Mouse (Mus musculus): ENCODE measurements around the gene Ccr9. TPM values are rescaled to one million over a fixed set of nuclear protein-coding genes. Genes with fewer than 3 reads are reported as not detected.
"Not testable (repeated sequence)": the region's sequence is repeated elsewhere in the genome, so short reads cannot be mapped to it uniquely, and the experiment has no call there.

Gene Ccr9
- polyA plus RNA-seq, 1 experiment from 2014 or later, result 0.23 TPM

DNA sequence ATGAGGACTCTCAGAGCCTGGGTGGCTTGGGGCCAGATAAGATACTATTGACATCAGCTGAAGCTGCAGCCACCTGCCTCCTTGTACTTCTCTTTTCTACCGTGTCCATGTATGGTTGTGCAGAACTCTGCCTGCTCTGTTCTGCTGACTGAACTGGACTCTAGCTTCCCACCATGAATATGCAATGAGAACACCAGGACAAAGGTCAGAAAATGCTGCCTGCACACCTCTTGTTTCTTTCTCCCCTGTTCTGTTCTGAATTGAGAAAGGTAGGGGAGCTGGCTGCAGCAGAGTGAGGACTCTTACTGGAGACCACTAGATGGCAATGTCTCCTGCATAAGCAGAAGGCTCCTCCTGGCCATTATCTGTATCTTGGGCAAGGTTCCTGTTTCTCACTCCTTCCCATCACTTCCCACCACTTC, 39.6 kb upstream of the Ccr9 start:
- peak; percentile 53; the same call in 1 of the 2 replicates for ATAC-seq
- Histone ChIP-seq H3K9ac (replicated peaks) (no peak overlapping the region), H3K36me3 (replicated peaks; ENCODE audit: insufficient read depth, low read length) (no peaks in the 10 kb centered on the region), H3K27me3 (ENCODE audit: insufficient read depth, low read length) (no peaks in the 10 kb centered on the region), H3K4me3 (ENCODE audit: low read depth, low read length) (no peak overlapping the region), H3K4me2 (ENCODE audit: low read depth, low read length) (no peak overlapping the region), H3K9me3 (ENCODE audit: low read length) (no peaks in the 10 kb centered on the region), H3K27ac (ENCODE audit: low read depth) (no peak overlapping the region), H3K4me1 (ENCODE audit: insufficient read depth) (no peaks in the 10 kb centered on the region)
- no peak for DNase-seq
- WGBS (ENCODE audit: insufficient replicate concordance), result 36% methylated on average over 1 of the region's 1 CpGs
- peak; percentile 78 for TF ChIP-seq CTCF (IDR thresholded peaks at IDR 0.05; ENCODE audit: low read depth)
- TF ChIP-seq EP300 (IDR thresholded peaks at IDR 0.05; ENCODE audit: low read depth), result no peak

DNA sequence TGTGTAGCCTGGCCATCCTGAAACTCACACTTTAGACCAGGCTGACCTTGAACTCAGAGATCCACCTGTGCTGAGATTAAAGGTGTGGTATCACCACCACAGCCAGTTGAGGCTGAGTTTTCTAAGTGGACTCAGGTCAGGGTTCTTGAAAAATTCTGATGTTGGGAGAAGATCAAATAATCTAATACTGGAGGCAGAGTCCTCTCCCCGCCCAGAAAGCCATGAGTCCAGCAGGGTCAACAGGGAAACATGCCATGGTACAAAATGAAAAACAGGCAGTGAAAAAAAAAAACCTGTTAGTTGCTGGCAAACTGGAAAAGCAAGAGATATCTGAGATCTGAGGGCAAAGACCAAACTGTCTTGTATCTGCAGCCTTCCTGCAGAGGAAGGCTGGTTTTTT, 38.1 kb upstream of the Ccr9 start:
- Histone ChIP-seq H3K9me3 (ENCODE audit: low read length) (no peaks in the 10 kb centered on the region), H3K36me3 (replicated peaks; ENCODE audit: insufficient read depth, low read length) (no peaks in the 10 kb centered on the region), H3K9ac (replicated peaks) (no peak overlapping the region), H3K27me3 (ENCODE audit: insufficient read depth, low read length) (no peaks in the 10 kb centered on the region), H3K27ac (ENCODE audit: low read depth) (no peak overlapping the region), H3K4me3 (ENCODE audit: low read depth, low read length) (no peak overlapping the region), H3K4me2 (ENCODE audit: low read depth, low read length) (no peak overlapping the region), H3K4me1 (ENCODE audit: insufficient read depth) (no peaks in the 10 kb centered on the region)
- ATAC-seq (no peak), DNase-seq (no peak)
- no peak for TF ChIP-seq EP300 (IDR thresholded peaks at IDR 0.05; ENCODE audit: low read depth)
- WGBS (ENCODE audit: insufficient replicate concordance), result 54% methylated on average over 1 of the region's 1 CpGs

DNA sequence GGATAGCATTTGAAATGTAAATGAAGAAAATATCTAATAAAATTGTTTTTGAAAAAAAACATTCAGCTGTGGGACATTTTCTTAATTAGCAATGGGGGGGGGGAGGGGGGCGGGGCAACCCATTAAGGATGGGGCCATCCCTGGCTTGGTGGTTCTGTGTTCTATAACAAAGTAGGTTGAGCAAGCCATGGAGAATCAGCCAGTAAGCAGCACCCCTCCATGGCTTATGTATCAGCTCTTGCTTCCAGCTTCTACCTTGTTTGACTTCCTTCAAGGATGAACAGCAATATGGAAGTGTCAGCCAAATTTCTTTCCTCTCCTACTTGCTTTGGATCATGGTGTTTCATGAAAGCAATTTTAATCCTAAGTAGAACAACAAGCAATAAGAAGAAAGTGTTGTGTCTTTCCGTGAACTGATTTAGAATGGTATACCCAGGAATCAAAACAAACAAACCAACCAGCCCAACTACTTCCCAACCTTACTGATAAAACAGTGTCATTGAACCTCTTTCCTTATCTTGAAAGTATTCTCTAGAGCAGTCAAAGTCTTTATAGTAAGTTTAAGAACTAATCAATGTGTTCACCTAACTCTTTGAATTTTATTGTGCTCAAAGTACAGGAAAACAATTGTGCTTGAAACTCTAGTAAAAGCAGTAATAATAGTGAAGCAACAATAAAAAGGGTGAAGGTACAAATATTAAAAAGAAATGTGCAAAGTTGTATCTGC, 28.3 kb upstream of the Ccr9 start:
- Histone ChIP-seq H3K4me2 (ENCODE audit: low read depth, low read length) (no peak overlapping the region), H3K36me3 (replicated peaks; ENCODE audit: insufficient read depth, low read length) (no peaks in the 10 kb centered on the region), H3K4me3 (ENCODE audit: low read depth, low read length) (no peak overlapping the region), H3K9me3 (ENCODE audit: low read length) (no peaks in the 10 kb centered on the region), H3K27ac (ENCODE audit: low read depth) (no peak overlapping the region), H3K4me1 (ENCODE audit: insufficient read depth) (no peaks in the 10 kb centered on the region), H3K9ac (replicated peaks) (no peak overlapping the region), H3K27me3 (ENCODE audit: insufficient read depth, low read length) (no peaks in the 10 kb centered on the region)
- ATAC-seq (no peak), DNase-seq (no peak)
- WGBS (ENCODE audit: insufficient replicate concordance), result 72% methylated on average over 2 of the region's 2 CpGs
- TF ChIP-seq CTCF (IDR thresholded peaks at IDR 0.05; ENCODE audit: low read depth), result no peak
- TF ChIP-seq EP300 (IDR thresholded peaks at IDR 0.05; ENCODE audit: low read depth), result no peak

DNA sequence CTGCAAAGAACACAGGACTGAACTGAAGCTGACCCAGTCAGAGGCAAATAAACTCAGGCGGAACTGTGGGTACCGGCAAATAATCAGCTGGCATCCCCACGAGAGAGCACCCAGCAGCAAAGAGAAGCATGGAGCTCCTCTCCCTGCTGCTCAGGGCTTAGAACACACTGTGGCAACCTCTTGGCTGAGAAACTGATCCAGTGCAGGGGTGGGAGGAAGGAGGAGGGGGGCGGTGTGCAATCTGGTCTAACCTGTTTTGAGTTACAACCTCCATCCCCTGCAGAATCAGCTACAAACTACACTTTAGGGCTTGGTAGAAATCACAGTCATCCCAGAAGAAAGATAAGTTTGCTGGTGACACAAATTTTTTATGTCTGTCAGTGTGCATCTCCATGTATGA, 26.9 kb upstream of the Ccr9 start:
- Histone ChIP-seq H3K36me3 (replicated peaks; ENCODE audit: insufficient read depth, low read length) (no peaks in the 10 kb centered on the region), H3K4me3 (ENCODE audit: low read depth, low read length) (no peak overlapping the region), H3K4me2 (ENCODE audit: low read depth, low read length) (no peak overlapping the region), H3K27me3 (ENCODE audit: insufficient read depth, low read length) (no peaks in the 10 kb centered on the region), H3K4me1 (ENCODE audit: insufficient read depth) (no peaks in the 10 kb centered on the region), H3K27ac (ENCODE audit: low read depth) (no peak overlapping the region), H3K9me3 (ENCODE audit: low read length) (no peaks in the 10 kb centered on the region), H3K9ac (replicated peaks) (no peak overlapping the region)
- DNase-seq (no peak), ATAC-seq (no peak)
- TF ChIP-seq CTCF (IDR thresholded peaks at IDR 0.05; ENCODE audit: low read depth) (no peak), EP300 (IDR thresholded peaks at IDR 0.05; ENCODE audit: low read depth) (no peak)
- 40% methylated on average over 4 of the region's 4 CpGs for WGBS (ENCODE audit: insufficient replicate concordance)

DNA sequence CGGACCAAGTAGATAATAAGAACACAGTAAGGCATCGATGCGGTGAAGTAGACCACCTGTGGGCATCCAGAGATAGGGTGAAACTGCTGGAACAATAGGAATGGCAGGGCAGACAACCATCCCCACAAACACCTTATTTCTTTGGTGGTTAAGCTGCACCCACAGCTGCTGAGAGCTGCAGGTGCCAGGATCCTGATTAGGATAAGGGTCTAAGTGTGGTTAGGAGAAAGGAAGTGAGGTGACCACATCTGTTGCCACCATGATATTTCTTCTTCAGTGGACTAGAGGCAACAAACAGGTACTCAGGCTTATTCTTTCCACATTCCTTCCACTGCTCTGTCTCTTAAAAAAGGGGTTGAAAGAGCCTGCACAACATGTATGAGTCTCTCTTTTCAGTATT, 20.8 kb upstream of the Ccr9 start:
- Histone ChIP-seq H3K9me3 (ENCODE audit: low read length) (no peaks in the 10 kb centered on the region), H3K36me3 (replicated peaks; ENCODE audit: insufficient read depth, low read length) (no peaks in the 10 kb centered on the region), H3K4me2 (ENCODE audit: low read depth, low read length) (no peak overlapping the region), H3K27ac (ENCODE audit: low read depth) (no peak overlapping the region), H3K27me3 (ENCODE audit: insufficient read depth, low read length) (no peaks in the 10 kb centered on the region), H3K4me3 (ENCODE audit: low read depth, low read length) (no peak overlapping the region), H3K4me1 (ENCODE audit: insufficient read depth) (no peaks in the 10 kb centered on the region), H3K9ac (replicated peaks) (no peak overlapping the region)
- ATAC-seq, result no peak
- TF ChIP-seq CTCF (IDR thresholded peaks at IDR 0.05; ENCODE audit: low read depth) (no peak), EP300 (IDR thresholded peaks at IDR 0.05; ENCODE audit: low read depth) (no peak)
- 65% methylated on average over 3 of the region's 3 CpGs for WGBS (ENCODE audit: insufficient replicate concordance)
- DNase-seq, result no peak

DNA sequence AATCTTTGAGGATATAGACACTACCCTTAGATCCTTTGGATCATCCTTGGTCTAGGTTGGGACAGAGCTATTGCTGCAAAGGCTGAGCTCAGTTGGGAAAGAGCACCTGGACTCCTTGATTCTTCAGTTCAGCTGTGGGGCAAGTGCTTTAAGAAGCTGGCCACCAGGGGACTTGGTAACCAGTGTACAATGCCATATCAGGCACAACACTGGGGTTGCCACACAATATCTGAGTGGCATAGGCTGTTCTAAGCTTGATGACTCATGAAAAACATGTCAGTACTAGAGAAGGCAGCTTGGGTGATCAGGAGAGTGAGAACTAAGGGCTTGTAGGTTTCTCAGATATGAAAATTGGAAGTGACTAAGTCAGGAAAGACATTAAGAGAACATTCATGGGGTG, 19.3 kb upstream of the Ccr9 start:
- no peak overlapping the region for H3K4me3 ChIP-seq (ENCODE audit: low read depth, low read length)
- ATAC-seq (no peak), DNase-seq (no peak)
- no peaks in the 10 kb centered on the region for H3K36me3 ChIP-seq (replicated peaks; ENCODE audit: insufficient read depth, low read length)
- no peak overlapping the region for H3K9ac ChIP-seq (replicated peaks)
- no peaks in the 10 kb centered on the region for H3K9me3 ChIP-seq (ENCODE audit: low read length)
- TF ChIP-seq EP300 (IDR thresholded peaks at IDR 0.05; ENCODE audit: low read depth) (no peak), CTCF (IDR thresholded peaks at IDR 0.05; ENCODE audit: low read depth) (no peak)
- no peaks in the 10 kb centered on the region for H3K27me3 ChIP-seq (ENCODE audit: insufficient read depth, low read length)
- H3K27ac ChIP-seq (ENCODE audit: low read depth), result no peak overlapping the region
- H3K4me2 ChIP-seq (ENCODE audit: low read depth, low read length), result no peak overlapping the region
- H3K4me1 ChIP-seq (ENCODE audit: insufficient read depth), result no peaks in the 10 kb centered on the region

DNA sequence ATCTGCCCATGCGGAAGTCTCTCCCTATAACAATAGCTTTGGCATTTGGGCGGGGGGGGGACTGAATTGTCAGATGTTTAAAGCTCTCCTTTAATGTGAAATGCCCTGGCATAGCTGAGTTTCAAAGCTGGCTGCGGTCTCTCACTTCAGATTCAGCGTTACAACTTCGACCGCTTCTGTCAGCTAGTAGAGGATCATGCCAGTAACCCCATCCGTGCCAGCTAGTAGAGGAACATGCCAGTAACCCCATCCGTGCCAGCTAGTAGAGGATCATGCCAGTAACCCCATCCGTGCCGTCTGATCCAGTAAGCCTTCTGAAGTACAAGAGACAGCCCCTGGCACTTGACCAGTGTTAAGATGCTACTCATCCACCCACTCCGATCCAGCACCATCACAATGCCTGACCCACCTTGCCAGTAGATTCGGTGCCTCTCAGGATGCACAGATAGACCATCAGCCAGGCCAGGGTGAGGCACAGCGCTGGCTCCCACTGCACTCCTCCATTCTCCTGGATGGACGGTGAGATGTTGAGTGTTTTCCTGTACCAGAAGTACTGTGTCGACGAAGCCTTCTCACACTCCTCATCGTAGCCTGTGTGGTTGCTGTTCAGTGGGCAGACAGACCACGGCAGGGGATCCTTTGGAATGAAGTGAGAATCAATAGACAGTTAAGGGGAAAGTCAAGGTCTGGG, 18.1 kb upstream of the Ccr9 start:
- not testable (repeated sequence) for H3K36me3 ChIP-seq (replicated peaks; ENCODE audit: insufficient read depth, low read length); H3K4me3 ChIP-seq (ENCODE audit: low read depth, low read length); H3K4me2 ChIP-seq (ENCODE audit: low read depth, low read length); H3K27ac ChIP-seq (ENCODE audit: low read depth); H3K4me1 ChIP-seq (ENCODE audit: insufficient read depth); H3K9me3 ChIP-seq (ENCODE audit: low read length); H3K27me3 ChIP-seq (ENCODE audit: insufficient read depth, low read length); DNase-seq; ATAC-seq; H3K9ac ChIP-seq (replicated peaks)
- WGBS (ENCODE audit: insufficient replicate concordance), result 85% methylated on average over 18 of the region's 18 CpGs

Data from liver, postnatal 0 days (tissue).